Mouse (Mus musculus) adrenal gland, adult 8-10 months (tissue): ENCODE measurements around the gene Sgca. TPM values are rescaled to one million over a fixed set of nuclear protein-coding genes. Genes with fewer than 3 reads are reported as not detected.

Source experiments
- DNase-seq: peaks from one replicate; pipeline ENCODE4 v3.0.0; 2022
- total RNA-seq, 4 experiments: library from RNA; stranded (reverse); gene quantifications; 2 replicates each; pipeline ENCODE4 v1.2.4; 2022

Gene Sgca
- total RNA-seq, 4 experiments from 2014 or later, result not detected

GRCm38 (mm10) chr11:94942282-94943023, 33.7 kb downstream of the Sgca start:
- DNase-seq, result no peak

GRCm38 (mm10) chr11:94941776-94942175, 34.4 kb downstream of the Sgca start:
- DNase-seq, result no peak

- no peak for DNase-seq
Measured at GRCm38 (mm10) chr11:94941121-94941520, 35.0 kb downstream of the Sgca start.

GRCm38 (mm10) chr11:94939280-94939679, 36.8 kb downstream of the Sgca start:
- no peak for DNase-seq

GRCm38 (mm10) chr11:94938296-94938695, 37.8 kb downstream of the Sgca start:
- DNase-seq, result no peak

GRCm38 (mm10) chr11:94937787-94938186, 38.3 kb downstream of the Sgca start:
- DNase-seq, result no peak

GRCm38 (mm10) chr11:94937335-94937781, 38.8 kb downstream of the Sgca start:
- no peak for DNase-seq

GRCm38 (mm10) chr11:94936851-94937295, 39.3 kb downstream of the Sgca start:
- peak; percentile 65 for DNase-seq

- no peak for DNase-seq
Measured at GRCm38 (mm10) chr11:94936045-94936444, 40.1 kb downstream of the Sgca start, which contains the start of gene Col1a1. Gene Col1a1, plus strand, starts transcription at chr11:94936224.

- DNase-seq, result no peak
Measured at GRCm38 (mm10) chr11:94934526-94934925, 41.6 kb downstream of the Sgca start.

GRCm38 (mm10) chr11:94933584-94933983, 42.5 kb downstream of the Sgca start:
- DNase-seq, result no peak

GRCm38 (mm10) chr11:94930151-94930550, 46.0 kb downstream of the Sgca start:
- DNase-seq, result no peak

- no peak for DNase-seq
Measured at GRCm38 (mm10) chr11:94929599-94929998, 46.5 kb downstream of the Sgca start.

GRCm38 (mm10) chr11:94928820-94929219, 47.3 kb downstream of the Sgca start:
- no peak for DNase-seq

GRCm38 (mm10) chr11:94927771-94928291, 48.3 kb downstream of the Sgca start:
- no peak for DNase-seq

- no peak for DNase-seq
Measured at GRCm38 (mm10) chr11:94926431-94926830, 49.7 kb downstream of the Sgca start.

GRCm38 (mm10) chr11:94924977-94925376, 51.1 kb downstream of the Sgca start:
- no peak for DNase-seq

GRCm38 (mm10) chr11:94920996-94921401, 55.1 kb downstream of the Sgca start:
- DNase-seq, result no peak

GRCm38 (mm10) chr11:94917717-94918116, 58.4 kb downstream of the Sgca start:
- no peak for DNase-seq

- DNase-seq, result no peak
Measured at GRCm38 (mm10) chr11:94916477-94916876, 59.6 kb downstream of the Sgca start.

GRCm38 (mm10) chr11:94915675-94916403, 60.3 kb downstream of the Sgca start:
- DNase-seq, result no peak

- DNase-seq, result no peak
Measured at GRCm38 (mm10) chr11:94913302-94914090, 62.6 kb downstream of the Sgca start.
